Comparison of ENCODE assay signal across 13 mouse cellular contexts in the genomic region with DNA sequence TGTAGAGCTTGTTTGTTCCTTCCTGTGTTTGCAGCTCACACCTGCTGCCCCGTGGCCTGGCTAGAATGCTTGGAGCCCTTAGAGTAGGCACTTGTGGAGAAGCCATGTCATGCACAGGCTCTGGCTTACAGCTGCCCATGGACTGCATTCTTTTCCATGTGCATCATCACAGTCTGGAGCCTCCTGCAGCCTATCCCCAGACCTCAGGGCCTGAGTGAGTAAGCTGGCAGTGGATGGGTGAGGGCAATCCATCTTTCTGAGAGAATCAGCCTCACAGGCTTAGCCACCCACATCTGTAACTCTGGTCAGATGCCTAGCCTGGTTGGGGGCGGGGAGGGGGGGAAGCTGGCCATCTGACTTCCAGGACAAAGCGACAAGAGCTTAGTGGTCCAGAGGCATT. TPM values are rescaled to one million over a fixed set of nuclear protein-coding genes. Genes with fewer than 3 reads are reported as not detected.
DNase-seq lines count a peak whose midpoint lies in the region; ATAC-seq and TF ChIP-seq lines count a peak whose summit lies in the region.
"Had no signal": no experiment of that assay in that cellular context is flagged by ENCODE, and none has a peak within 500 bp of the region (broad histone marks: within the 10 kb centered on the region; RNA-seq: fewer than 3 reads in every experiment).

No protein-coding gene starts in this region.

- intact Hi-C loops in gastrocnemius, adult 2 months (cut with DNase I): no loop called here

- 65% methylated on average over 3 of the region's 3 CpGs for WGBS in midbrain, embryonic 12.5 days
- 65% methylated on average over 3 of the region's 3 CpGs for WGBS in midbrain, embryonic 13.5 days
- 50% methylated on average over 3 of the region's 3 CpGs for WGBS in limb, embryonic 10.5 days
- WGBS in stomach, embryonic 16.5 days: 51% methylated on average over 3 of the region's 3 CpGs

- TF ChIP-seq CTCF in gastrocnemius, adult 2 months (IDR thresholded peaks at IDR 0.05): no peak

- H3K9me3 ChIP-seq in midbrain, embryonic 12.5 days: no peaks in the 10 kb centered on the region
- no peaks in the 10 kb centered on the region for H3K9me3 ChIP-seq in midbrain, embryonic 13.5 days
- no peaks in the 10 kb centered on the region for H3K9me3 ChIP-seq in limb, embryonic 10.5 days (replicated peaks)
- H3K9me3 ChIP-seq in stomach, embryonic 16.5 days (replicated peaks; ENCODE audit: control insufficient read depth, low read length): no peaks in the 10 kb centered on the region
- H3K9me3 ChIP-seq: embryonic facial prominence, embryonic 13.5 days; midbrain, embryonic 15.5 days had no signal

- no peak overlapping the region for H3K4me3 ChIP-seq in gastrocnemius, adult 2 months
- no peak overlapping the region for H3K4me3 ChIP-seq in midbrain, embryonic 12.5 days
- no peak overlapping the region for H3K4me3 ChIP-seq in midbrain, embryonic 13.5 days (replicated peaks)
- no peak overlapping the region for H3K4me3 ChIP-seq in limb, embryonic 10.5 days
- no peak overlapping the region for H3K4me3 ChIP-seq in stomach, embryonic 16.5 days (replicated peaks; ENCODE audit: low read length)
- H3K4me3 ChIP-seq: embryonic facial prominence, embryonic 13.5 days; midbrain, embryonic 15.5 days had no signal

- ATAC-seq in midbrain, embryonic 12.5 days (ENCODE audit: low FRiP score, low read depth): no peak
- ATAC-seq in midbrain, embryonic 13.5 days: no peak
- ATAC-seq in stomach, embryonic 16.5 days (ENCODE audit: insufficient read depth, low FRiP score): peak; percentile 66
- no peak for ATAC-seq in cerebellum, adult (ENCODE audit: insufficient number of reproducible peaks, low FRiP score, low TSS enrichment)
- ATAC-seq: midbrain, embryonic 15.5 days had no signal

- H3K27me3 ChIP-seq in midbrain, embryonic 12.5 days: no peaks in the 10 kb centered on the region
- no peaks in the 10 kb centered on the region for H3K27me3 ChIP-seq in midbrain, embryonic 13.5 days
- no peaks in the 10 kb centered on the region for H3K27me3 ChIP-seq in limb, embryonic 10.5 days (ENCODE audit: low read depth, poor library complexity, severe bottlenecking)
- no peaks in the 10 kb centered on the region for H3K27me3 ChIP-seq in stomach, embryonic 16.5 days (ENCODE audit: control insufficient read depth, insufficient read depth, low read length)
- H3K27me3 ChIP-seq: embryonic facial prominence, embryonic 13.5 days; midbrain, embryonic 15.5 days had no signal

- H3K4me2 ChIP-seq in midbrain, embryonic 12.5 days (replicated peaks): no peak overlapping the region
- H3K4me2 ChIP-seq in midbrain, embryonic 13.5 days (replicated peaks): no peak overlapping the region
- H3K4me2 ChIP-seq in stomach, embryonic 16.5 days (ENCODE audit: low read depth, low read length): no peak overlapping the region
- H3K4me2 ChIP-seq: embryonic facial prominence, embryonic 13.5 days; midbrain, embryonic 15.5 days had no signal

- 0 out of 2 replicates have a peak, but pooled peaks cover 5% of the 10 kb centered on the region for H3K4me1 ChIP-seq in midbrain, embryonic 12.5 days
- no peaks in the 10 kb centered on the region for H3K4me1 ChIP-seq in midbrain, embryonic 13.5 days (replicated peaks)
- H3K4me1 ChIP-seq in limb, embryonic 10.5 days: peaks cover 9% of the 10 kb centered on the region
- H3K4me1 ChIP-seq in stomach, embryonic 16.5 days (ENCODE audit: control insufficient read depth, insufficient read depth, low read length): no peaks in the 10 kb centered on the region
- H3K4me1 ChIP-seq: midbrain, embryonic 15.5 days had no signal

- peak overlapping the region; percentile 28; the same call in 1 of the 2 replicates for H3K27ac ChIP-seq in gastrocnemius, adult 2 months
- H3K27ac ChIP-seq in midbrain, embryonic 12.5 days (replicated peaks): peak overlapping the region; percentile 42; the same call in 1 of the 2 replicates
- H3K27ac ChIP-seq in midbrain, embryonic 13.5 days: no peak overlapping the region
- H3K27ac ChIP-seq in limb, embryonic 10.5 days: peak overlapping the region; percentile 72
- H3K27ac ChIP-seq in stomach, embryonic 16.5 days (ENCODE audit: low read length): no peak overlapping the region
- H3K27ac ChIP-seq: embryonic facial prominence, embryonic 13.5 days; kidney, postnatal 0 days; midbrain, embryonic 15.5 days had no signal

- H3K9ac ChIP-seq in midbrain, embryonic 12.5 days (replicated peaks): no peak overlapping the region
- no peak overlapping the region for H3K9ac ChIP-seq in midbrain, embryonic 13.5 days (replicated peaks)
- H3K9ac ChIP-seq in stomach, embryonic 16.5 days (ENCODE audit: low read length): no peak overlapping the region
- H3K9ac ChIP-seq: embryonic facial prominence, embryonic 13.5 days; midbrain, embryonic 15.5 days had no signal

- peak; percentile 35 for DNase-seq in gastrocnemius, adult 2 months
- DNase-seq in gastrocnemius, postnatal 10 days: no peak
- DNase-seq in limb, embryonic 10.5 days (ENCODE audit: low spot score): no peak
- DNase-seq in cerebellum, adult 11-12 months: no peak
- DNase-seq: cerebellum, adult 11 months; liver had no signal

- H3K36me3 ChIP-seq in midbrain, embryonic 12.5 days: peaks cover 2% of the 10 kb centered on the region; the same call in 1 of the 2 replicates
- H3K36me3 ChIP-seq in midbrain, embryonic 13.5 days: peaks cover 8% of the 10 kb centered on the region; the same call in 1 of the 2 replicates
- 0 out of 2 replicates have a peak, but pooled peaks cover 2% of the 10 kb centered on the region for H3K36me3 ChIP-seq in limb, embryonic 10.5 days
- no peaks in the 10 kb centered on the region for H3K36me3 ChIP-seq in stomach, embryonic 16.5 days (ENCODE audit: control insufficient read depth, insufficient read depth, low read length)
- H3K36me3 ChIP-seq: midbrain, embryonic 15.5 days had no signal

RNA-seq across cellular contexts. Expression of gene Arfgap2, which starts 34.4 kb away (rescaled TPM):
- total RNA-seq in gastrocnemius, adult 2 months (2021): 100 to 1,000 TPM; 152 to 211 TPM
- total RNA-seq in gastrocnemius, postnatal 10 days (2021): 10 to 100 TPM; 77.1 to 84.3 TPM
- polyA plus RNA-seq in midbrain, embryonic 12.5 days (2016; fragmentation: Nextera tagmentation; extraction: Ambion mirVana): 88.6 and 92.2 TPM in 2 replicates
- polyA plus RNA-seq in midbrain, embryonic 13.5 days (2015; fragmentation: Nextera tagmentation; extraction: Ambion mirVana): 82.6 and 84.5 TPM in 2 replicates
- 101 and 113 TPM in 2 replicates for polyA plus RNA-seq in limb, embryonic 10.5 days (2016; fragmentation: Nextera tagmentation; extraction: Ambion mirVana)
- polyA plus RNA-seq in stomach, embryonic 16.5 days (2015; fragmentation: Nextera tagmentation; extraction: Ambion mirVana): 82.0 and 82.3 TPM in 2 replicates

RNA-seq across cellular contexts. Expression of gene Pacsin3, which starts 43.4 kb away (rescaled TPM):
- total RNA-seq in gastrocnemius, adult 2 months (2021): 100 to 1,000 TPM; 375 to 428 TPM
- total RNA-seq in gastrocnemius, postnatal 10 days (2021): 100 to 1,000 TPM; 288 to 337 TPM
- 29.1 and 31.0 TPM in 2 replicates for polyA plus RNA-seq in midbrain, embryonic 12.5 days (2016; fragmentation: Nextera tagmentation; extraction: Ambion mirVana)
- polyA plus RNA-seq in midbrain, embryonic 13.5 days (2015; fragmentation: Nextera tagmentation; extraction: Ambion mirVana): 15.6 and 16.2 TPM in 2 replicates
- 23.6 and 37.0 TPM in 2 replicates for polyA plus RNA-seq in limb, embryonic 10.5 days (2016; fragmentation: Nextera tagmentation; extraction: Ambion mirVana)
- polyA plus RNA-seq in stomach, embryonic 16.5 days (2015; fragmentation: Nextera tagmentation; extraction: Ambion mirVana): 65.5 and 73.3 TPM in 2 replicates

Comparison
In these comparisons a context has a peak if more than half of its experiments do, and no peak if none do; other contexts are left out.
1. H3K27ac ChIP-seq: peak in gastrocnemius, adult 2 months (single experiment), midbrain, embryonic 12.5 days (single experiment) and limb, embryonic 10.5 days (single experiment); none in midbrain, embryonic 13.5 days (single experiment) and stomach, embryonic 16.5 days (single experiment).